Mouse (Mus musculus) stomach, postnatal 0 days (tissue): ENCODE results near the gene Cplx2.

Experiments used
- CTCF ChIP-seq: IDR thresholded peaks from 2 replicates; pipeline ENCODE4 v1.5.1; 2016; ENCODE audit warnings: antibody characterized with exemption, low read depth, mild to moderate bottlenecking, moderate library complexity
- EP300 ChIP-seq: optimal IDR thresholded peaks from 2 replicates; pipeline ENCODE3; 2016; ENCODE audit warnings: antibody characterized with exemption

DNA sequence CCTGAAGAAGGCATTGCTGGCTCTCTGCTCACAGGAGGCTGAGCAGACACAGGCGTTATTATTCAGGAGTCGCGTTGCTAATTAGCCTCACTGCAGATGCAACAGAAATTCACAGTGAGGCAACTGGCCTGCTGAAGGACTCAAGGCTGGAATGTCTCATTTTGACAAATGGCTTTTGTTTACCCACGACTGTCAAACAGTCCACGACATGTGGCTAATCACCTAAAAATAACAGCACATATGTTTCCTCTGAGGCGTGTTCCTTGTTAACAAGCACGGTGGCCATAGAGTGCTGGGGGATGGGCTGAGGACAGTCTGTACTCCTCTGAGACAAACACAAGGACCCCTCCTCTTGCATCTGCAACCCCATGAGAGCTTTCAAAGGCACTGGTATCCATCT, 41.1 kb downstream of the Cplx2 start:
- no peak for TF ChIP-seq CTCF
- no peak for TF ChIP-seq EP300
